Mouse (Mus musculus) lung, adult 18-20 months (tissue): ENCODE measurements around the gene Lenep.

Experiments used
- DNase-seq, 2 experiments: peaks; one replicate each; pipeline ENCODE4 v3.0.0; 2022; ENCODE audit warnings: mixed read lengths in 2 of 2

Lenep gene

GRCm38 (mm10) chr3:89390699-89391662, 11.6 kb downstream of the Lenep start:
- peak in 1 of 2 experiments; percentile 45 for DNase-seq

GRCm38 (mm10) chr3:89390111-89390515, 12.5 kb downstream of the Lenep start:
- peak; percentile 51 to 58 for DNase-seq

- DNase-seq, result peak in 1 of 2 experiments; percentile 40
These were observed 13.5 kb downstream of the Lenep start for GRCm38 (mm10) chr3:89388901-89389740.

- DNase-seq, result peak; percentile 47 to 48
These were observed 14.3 kb downstream of the Lenep start for GRCm38 (mm10) chr3:89388134-89388881.

GRCm38 (mm10) chr3:89387632-89388031, 15.0 kb downstream of the Lenep start:
- peak; percentile 51 to 53 for DNase-seq

- no peak for DNase-seq
These were observed 15.9 kb downstream of the Lenep start for GRCm38 (mm10) chr3:89386438-89387420.

- DNase-seq, result no peak
These were observed 17.1 kb downstream of the Lenep start for GRCm38 (mm10) chr3:89385451-89385850.

GRCm38 (mm10) chr3:89384331-89385076, 18.1 kb downstream of the Lenep start:
- DNase-seq, result peak; percentile 56 to 70

- DNase-seq, result peak; percentile 49 to 65
These were observed 18.8 kb downstream of the Lenep start for GRCm38 (mm10) chr3:89383651-89384255.

- DNase-seq, result no peak
These were observed 19.6 kb downstream of the Lenep start for GRCm38 (mm10) chr3:89382950-89383349.

GRCm38 (mm10) chr3:89382033-89382882, 20.3 kb downstream of the Lenep start:
- DNase-seq, result no peak

GRCm38 (mm10) chr3:89381233-89381632, 21.4 kb downstream of the Lenep start:
- no peak for DNase-seq

- DNase-seq, result no peak
These were observed 21.9 kb downstream of the Lenep start for GRCm38 (mm10) chr3:89380711-89381110.

GRCm38 (mm10) chr3:89380291-89380690, 22.3 kb downstream of the Lenep start:
- DNase-seq, result no peak

GRCm38 (mm10) chr3:89379388-89380131, 23.0 kb downstream of the Lenep start:
- no peak for DNase-seq

- DNase-seq, result peak; percentile 80 to 86
These were observed 24.1 kb downstream of the Lenep start for GRCm38 (mm10) chr3:89378394-89379067.

- DNase-seq, result no peak
These were observed 24.8 kb downstream of the Lenep start for GRCm38 (mm10) chr3:89377831-89378230.
